Mouse (Mus musculus): ENCODE data around the gene Dstn. TPM values are rescaled to one million over a fixed set of nuclear protein-coding genes. Genes with fewer than 3 reads are reported as not detected.

The Dstn gene
- 32.7 TPM for polyA plus RNA-seq (2017; shearing (Covaris generic))

DNA sequence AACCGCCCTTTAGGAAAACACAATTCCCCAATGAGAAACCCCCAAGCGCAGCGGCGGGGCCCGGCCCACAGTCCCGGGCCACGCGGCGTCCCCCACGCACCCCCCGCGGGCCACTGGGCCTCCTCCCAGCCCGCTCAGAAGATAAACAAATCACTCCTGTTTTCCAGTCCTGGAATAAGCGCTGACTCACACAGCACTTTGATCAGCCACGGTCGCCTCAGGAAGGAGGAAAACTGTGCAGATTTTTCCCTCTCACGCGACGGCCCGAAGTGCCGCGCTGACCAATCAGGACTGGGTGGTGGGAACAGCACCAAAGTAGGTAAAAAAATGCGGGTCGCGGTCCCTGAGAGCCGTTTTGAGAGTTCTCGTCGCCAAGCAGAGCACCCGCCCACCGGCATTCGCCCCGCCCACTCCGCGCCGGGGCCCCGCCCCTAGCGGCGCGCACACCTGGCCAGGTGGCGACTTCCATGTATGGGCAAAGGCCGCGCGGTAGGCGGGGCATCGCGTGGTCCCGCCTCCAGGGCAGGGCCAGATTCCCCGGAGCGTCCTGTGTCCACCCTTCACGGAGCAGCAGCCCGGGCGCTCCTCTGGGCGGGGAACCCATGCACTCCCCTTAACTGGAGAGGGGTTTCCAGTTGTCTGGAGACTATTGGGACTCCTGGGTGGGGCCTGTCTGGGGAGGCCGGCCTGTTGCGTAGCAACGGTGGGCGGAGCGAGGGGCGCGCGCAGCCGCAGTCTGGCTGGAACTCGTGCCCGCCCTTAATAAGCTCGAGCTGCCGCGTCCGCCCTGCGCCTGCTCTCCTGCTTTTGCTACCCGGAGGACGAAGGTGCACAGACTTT, at the start of gene Dstn:
Gene Dstn (plus strand): TSS at position 561 of the 840 bp plus-strand sequence.

Other genes starting within 250 kb of the Dstn start
- not detected for gene Bfsp1, start 52.1 kb upstream of the Dstn start, polyA plus RNA-seq (2017; shearing (Covaris generic))
- gene Rrbp1, start 95.9 kb downstream of the Dstn start, polyA plus RNA-seq (2017; shearing (Covaris generic)) = 24.6 TPM
- gene Banf2, start 117.7 kb downstream of the Dstn start, polyA plus RNA-seq (2017; shearing (Covaris generic)) = not detected